Mouse (Mus musculus) cerebellum, postnatal 14 days (tissue): ENCODE data around the gene Ctdspl.

Experiments
- DNase-seq, 2 experiments: peaks; one replicate each; pipeline ENCODE4 v3.0.0; 2021; ENCODE audit warnings: mixed read lengths in 2 of 2

Gene Ctdspl

GRCm38 (mm10) chr9:119070173-119070825, 144.0 kb downstream of the Ctdspl start:
- peak in 1 of 2 experiments; percentile 59 for DNase-seq

- no peak for DNase-seq
These were observed 145.5 kb downstream of the Ctdspl start for GRCm38 (mm10) chr9:119071786-119072185.

GRCm38 (mm10) chr9:119073184-119073895, 147.1 kb downstream of the Ctdspl start:
- peak; percentile 39 to 68 for DNase-seq

GRCm38 (mm10) chr9:119075685-119076084, 149.4 kb downstream of the Ctdspl start:
- DNase-seq: no peak

- DNase-seq: no peak
These were observed 153.9 kb downstream of the Ctdspl start for GRCm38 (mm10) chr9:119080040-119080675.

GRCm38 (mm10) chr9:119082039-119082438, 155.8 kb downstream of the Ctdspl start:
- no peak for DNase-seq

- DNase-seq: no peak
These were observed 156.6 kb downstream of the Ctdspl start for GRCm38 (mm10) chr9:119082656-119083430.

- no peak for DNase-seq
These were observed 157.7 kb downstream of the Ctdspl start for GRCm38 (mm10) chr9:119083966-119084365.

GRCm38 (mm10) chr9:119086451-119086850, 160.2 kb downstream of the Ctdspl start:
- peak in 1 of 2 experiments; percentile 44 for DNase-seq

GRCm38 (mm10) chr9:119087309-119087708, 161.1 kb downstream of the Ctdspl start:
- no peak for DNase-seq

- peak; percentile 71 to 77 for DNase-seq
These were observed 162.0 kb downstream of the Ctdspl start for GRCm38 (mm10) chr9:119088148-119088801.

GRCm38 (mm10) chr9:119089437-119089836, 163.2 kb downstream of the Ctdspl start:
- DNase-seq: no peak

- DNase-seq: no peak
These were observed 164.2 kb downstream of the Ctdspl start for GRCm38 (mm10) chr9:119090462-119090861.

GRCm38 (mm10) chr9:119091581-119092310, 165.5 kb downstream of the Ctdspl start:
- peak in 1 of 2 experiments; percentile 36 for DNase-seq

- peak; percentile 65 to 73 for DNase-seq
These were observed 166.5 kb downstream of the Ctdspl start for GRCm38 (mm10) chr9:119092473-119093418.
